Mouse (Mus musculus): ENCODE data around the gene Coa3. TPM values are rescaled to one million over a fixed set of nuclear protein-coding genes. Genes with fewer than 3 reads are reported as not detected.

Gene Coa3
- total and polyA plus RNA-seq, 3 experiments: 117 to 285 (median 177) TPM

DNA sequence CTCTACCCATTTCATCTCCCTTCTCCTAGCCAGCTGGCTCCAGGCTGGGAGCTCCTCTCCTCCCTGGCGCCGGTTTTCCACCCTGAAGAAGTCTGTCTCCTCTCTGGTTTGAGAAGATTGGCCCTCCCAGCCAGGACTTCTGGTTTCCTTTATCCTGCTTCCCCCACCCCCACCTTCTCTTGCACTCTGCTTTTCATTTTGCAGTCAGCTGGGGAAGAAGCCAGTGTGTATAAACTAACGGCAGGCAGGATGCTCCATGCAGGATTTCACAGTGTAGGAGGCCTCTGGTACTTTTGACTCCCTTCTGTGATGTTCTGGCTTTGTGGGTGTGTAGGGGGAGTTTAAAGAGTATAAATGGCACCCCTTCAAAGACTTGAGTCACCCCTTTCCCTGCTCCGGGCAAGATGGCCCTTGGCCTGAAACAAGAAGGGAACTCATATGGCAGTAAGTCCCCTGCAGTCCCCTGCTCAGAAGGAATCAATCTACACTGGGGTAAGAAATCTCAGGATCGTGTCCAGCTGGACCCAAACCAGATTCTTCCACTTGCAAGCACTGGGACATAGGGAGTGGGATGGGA is 40.8 kb downstream of the Coa3 start:
- dilution Hi-C loops (cut with MboI; ENCODE audit: extremely low pct_ligation_motif_present, extremely low pct_unique_long_range_greater_than_20kb, low sequenced_read_pairs) (no loop called here), in situ Hi-C loops (cut with MboI; ENCODE audit: low pct_ligation_motif_present, low pct_unique_long_range_greater_than_20kb, low sequenced_read_pairs) (no loop called here)
- H3K79me2 ChIP-seq (replicated peaks; ENCODE audit: control insufficient read depth, extremely low read depth, insufficient read depth, poor library complexity, severe bottlenecking): no peaks in the 10 kb centered on the region

DNA sequence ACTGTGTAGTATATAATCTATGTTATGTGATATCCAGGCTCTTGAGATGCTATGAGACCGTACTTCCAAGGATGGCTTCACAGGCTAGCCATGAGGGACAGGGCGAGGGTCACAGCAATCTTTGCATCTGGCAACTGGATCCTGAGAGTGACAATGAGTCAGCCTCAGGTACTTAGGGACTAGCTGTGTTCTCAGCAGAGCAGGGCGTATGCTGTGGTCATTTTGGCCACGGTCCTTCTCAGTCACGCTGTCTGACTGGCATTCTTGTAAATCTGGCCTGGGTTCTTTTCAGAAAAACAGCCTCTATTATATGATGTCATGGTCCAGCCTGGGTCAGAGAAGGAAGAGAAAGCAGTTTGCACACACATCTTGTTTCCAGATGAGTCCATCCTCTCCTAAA is 42.1 kb downstream of the Coa3 start:
- TF ChIP-seq JUND (conservative IDR thresholded peaks at IDR 0.05; ENCODE audit: low read depth, low read length) (no peak), SMC3 (IDR thresholded peaks at IDR 0.05; ENCODE audit: low read depth, low read length) (no peak), MAX (IDR thresholded peaks at IDR 0.05; ENCODE audit: low read length) (no peak), ZKSCAN1 (IDR thresholded peaks at IDR 0.05; ENCODE audit: borderline replicate concordance, low read depth, low read length) (no peak), MXI1 (IDR thresholded peaks at IDR 0.05; ENCODE audit: low read depth, low read length) (no peak), JUN (IDR thresholded peaks at IDR 0.05; ENCODE audit: insufficient read depth, low read depth, low read length) (no peak), MYC (IDR thresholded peaks at IDR 0.05; ENCODE audit: low read depth, low read length) (no peak), ZNF384 (IDR thresholded peaks at IDR 0.05; ENCODE audit: low read depth, low read length) (no peak), TBP (conservative IDR thresholded peaks at IDR 0.05; ENCODE audit: low read depth, low read length) (no peak), TCF12 (IDR thresholded peaks at IDR 0.05; ENCODE audit: low read depth, low read length) (no peak), POLR2AphosphoS2 (IDR thresholded peaks at IDR 0.05; ENCODE audit: low read depth, low read length) (no peak), ELF1 (IDR thresholded peaks at IDR 0.05; ENCODE audit: low read depth, low read length) (no peak), CTCF (conservative IDR thresholded peaks at IDR 0.05 in 1 of 2, IDR thresholded peaks at IDR 0.05 in 1 of 2; ENCODE audit: low read depth in 2 of 2, low read length in 2 of 2) (no peak), CHD1 (IDR thresholded peaks at IDR 0.05; ENCODE audit: low read depth, low read length) (no peak), BHLHE40 (IDR thresholded peaks at IDR 0.05; ENCODE audit: low read depth, low read length) (no peak), USF2 (conservative IDR thresholded peaks at IDR 0.05; ENCODE audit: low read depth, low read length) (no peak)
- Histone ChIP-seq H3K4me3 (replicated peaks in 1 of 3; ENCODE audit: low read depth in 2 of 3, low read length in 2 of 3, poor library complexity in 1 of 3) (no peak overlapping the region), H3K9ac (ENCODE audit: insufficient read depth, low read depth) (no peak overlapping the region), H3K9me3 (replicated peaks; ENCODE audit: low read length) (peaks cover 2% of the 10 kb centered on the region), H3K36me3 (replicated peaks in 1 of 2; ENCODE audit: control insufficient read depth in 1 of 2, insufficient read depth in 1 of 2, low read length in 1 of 2) (no peaks in the 10 kb centered on the region), H3K27ac (ENCODE audit: insufficient read depth, low read depth) (no peak overlapping the region), H3K79me2 (replicated peaks; ENCODE audit: control insufficient read depth, extremely low read depth, insufficient read depth, poor library complexity, severe bottlenecking) (no peaks in the 10 kb centered on the region), H3K4me2 (ENCODE audit: insufficient read depth, low read depth, poor library complexity, severe bottlenecking) (no peak overlapping the region), H3K4me1 (ENCODE audit: control insufficient read depth in 1 of 2, insufficient read depth in 2 of 2) (peaks cover 0 to 8% of the 10 kb centered on the region in 2 experiments; a peak in 2 of 4 replicates), H3K27me3 (replicated peaks) (peaks cover 12% of the 10 kb centered on the region)
- in situ Hi-C loops (cut with MboI; ENCODE audit: low pct_ligation_motif_present, low pct_unique_long_range_greater_than_20kb, low sequenced_read_pairs) (no loop called here), dilution Hi-C loops (cut with MboI; ENCODE audit: extremely low pct_ligation_motif_present, extremely low pct_unique_long_range_greater_than_20kb, low sequenced_read_pairs) (no loop called here)
- DNase-seq (ENCODE audit: extremely low read depth): no peak

More for the DNA sequence above, 40.8 kb downstream of the Coa3 start:
- Histone ChIP-seq H3K4me1 (ENCODE audit: control insufficient read depth in 1 of 2, insufficient read depth in 2 of 2) (no peaks in the 10 kb centered on the region), H3K9me3 (replicated peaks; ENCODE audit: low read length) (peaks cover 2% of the 10 kb centered on the region), H3K4me2 (ENCODE audit: insufficient read depth, low read depth, poor library complexity, severe bottlenecking) (no peak overlapping the region), H3K4me3 (replicated peaks in 1 of 3; ENCODE audit: low read depth in 2 of 3, low read length in 2 of 3, poor library complexity in 1 of 3) (no peak overlapping the region), H3K36me3 (replicated peaks in 1 of 2; ENCODE audit: control insufficient read depth in 1 of 2, insufficient read depth in 1 of 2, low read length in 1 of 2) (no peaks in the 10 kb centered on the region), H3K27ac (ENCODE audit: insufficient read depth, low read depth) (no peak overlapping the region), H3K9ac (ENCODE audit: insufficient read depth, low read depth) (no peak overlapping the region), H3K27me3 (replicated peaks) (peaks cover 23% of the 10 kb centered on the region)
- DNase-seq (ENCODE audit: extremely low read depth): no peak
- no peak for TF ChIP-seq CHD1 (IDR thresholded peaks at IDR 0.05; ENCODE audit: low read depth, low read length)
- no peak for TF ChIP-seq ZMIZ1 (IDR thresholded peaks at IDR 0.05; ENCODE audit: low read depth, low read length)
- no peak for TF ChIP-seq RCOR1 (conservative IDR thresholded peaks at IDR 0.05; ENCODE audit: low read depth, low read length)
- no peak for TF ChIP-seq POLR2AphosphoS2 (IDR thresholded peaks at IDR 0.05; ENCODE audit: low read depth, low read length)
- TF ChIP-seq CTCF (conservative IDR thresholded peaks at IDR 0.05 in 1 of 2, IDR thresholded peaks at IDR 0.05 in 1 of 2; ENCODE audit: low read depth in 2 of 2, low read length in 2 of 2): no peak
- no peak for TF ChIP-seq EP300 (IDR thresholded peaks at IDR 0.05; ENCODE audit: low read length)
- no peak for TF ChIP-seq ETS1 (conservative IDR thresholded peaks at IDR 0.05; ENCODE audit: low read depth, low read length)
- TF ChIP-seq MEF2A (IDR thresholded peaks at IDR 0.05; ENCODE audit: borderline replicate concordance, low read depth, low read length): no peak
- no peak for TF ChIP-seq CHD2 (IDR thresholded peaks at IDR 0.05; ENCODE audit: low read length)
- TF ChIP-seq HCFC1 (IDR thresholded peaks at IDR 0.05; ENCODE audit: low read depth, low read length): no peak
- TF ChIP-seq MXI1 (IDR thresholded peaks at IDR 0.05; ENCODE audit: low read depth, low read length): no peak
- no peak for TF ChIP-seq UBTF (IDR thresholded peaks at IDR 0.05; ENCODE audit: low read depth, low read length)
- TF ChIP-seq TBP (conservative IDR thresholded peaks at IDR 0.05; ENCODE audit: low read depth, low read length): no peak
- no peak for TF ChIP-seq ZKSCAN1 (IDR thresholded peaks at IDR 0.05; ENCODE audit: borderline replicate concordance, low read depth, low read length)
